Mouse (Mus musculus) left cerebral cortex, adult 2 months (tissue): ENCODE measurements around the gene Etv3. TPM values are rescaled to one million over a fixed set of nuclear protein-coding genes. Genes with fewer than 3 reads are reported as not detected.
"Not testable (repeated sequence)": the region's sequence is repeated elsewhere in the genome, so short reads cannot be mapped to it uniquely, and the experiment has no call there.

Experiments used
- DNase-seq, 2 experiments: peaks; one replicate each; pipeline ENCODE4 v3.0.0; 2021 to 2022; ENCODE audit warnings: low spot score in 2 of 2, mixed read lengths in 1 of 2; ENCODE audit errors: extremely low spot score in 1 of 2
- H3K27ac ChIP-seq: fragments of 200-600 bp; 2 replicates; pipeline ENCODE4 v1.8.1; 2022
- H3K4me3 ChIP-seq: fragments of 200-600 bp; 2 replicates; pipeline ENCODE4 v1.8.1; 2022
- CTCF ChIP-seq: fragments of 200-600 bp; IDR thresholded peaks from 2 replicates; pipeline ENCODE4 v1.8.1; 2022; ENCODE audit warnings: antibody characterized with exemption, mild to moderate bottlenecking, moderate library complexity
- intact Hi-C: fragments of 180-260 bp; cut with DNase I; formaldehyde crosslinking; loops from one replicate; pipeline ENCODE4 v1.15.1; 2025
- long read RNA-seq, 2 experiments: library from polyadenylated mRNA; stranded (forward); transcript quantifications; one replicate each; pipeline ENCODE4 v2.0.0; 2021; ENCODE audit warnings: borderline mapping rate in 2 of 2
- total RNA-seq, 2 experiments: library from RNA; stranded (reverse); gene quantifications; 2 replicates each; pipeline ENCODE4 v1.2.3; 2021

Etv3 gene
- total RNA-seq, result 10 to 100 TPM; 27.1 to 28.9 TPM
- long read RNA-seq, experiment 1, full-length matches to known transcripts, result 13 of 28 reads
- long read RNA-seq, experiment 1, partial matches to known transcripts, result 0 of 28 reads
- long read RNA-seq, experiment 1, other reads (novel, unspliced or antisense), result 15 of 28 reads
- long read RNA-seq, experiment 2, full-length matches to known transcripts, result 16 of 30 reads
- long read RNA-seq, experiment 2, partial matches to known transcripts, result 1 of 30 reads
- long read RNA-seq, experiment 2, other reads (novel, unspliced or antisense), result 13 of 30 reads

DNA sequence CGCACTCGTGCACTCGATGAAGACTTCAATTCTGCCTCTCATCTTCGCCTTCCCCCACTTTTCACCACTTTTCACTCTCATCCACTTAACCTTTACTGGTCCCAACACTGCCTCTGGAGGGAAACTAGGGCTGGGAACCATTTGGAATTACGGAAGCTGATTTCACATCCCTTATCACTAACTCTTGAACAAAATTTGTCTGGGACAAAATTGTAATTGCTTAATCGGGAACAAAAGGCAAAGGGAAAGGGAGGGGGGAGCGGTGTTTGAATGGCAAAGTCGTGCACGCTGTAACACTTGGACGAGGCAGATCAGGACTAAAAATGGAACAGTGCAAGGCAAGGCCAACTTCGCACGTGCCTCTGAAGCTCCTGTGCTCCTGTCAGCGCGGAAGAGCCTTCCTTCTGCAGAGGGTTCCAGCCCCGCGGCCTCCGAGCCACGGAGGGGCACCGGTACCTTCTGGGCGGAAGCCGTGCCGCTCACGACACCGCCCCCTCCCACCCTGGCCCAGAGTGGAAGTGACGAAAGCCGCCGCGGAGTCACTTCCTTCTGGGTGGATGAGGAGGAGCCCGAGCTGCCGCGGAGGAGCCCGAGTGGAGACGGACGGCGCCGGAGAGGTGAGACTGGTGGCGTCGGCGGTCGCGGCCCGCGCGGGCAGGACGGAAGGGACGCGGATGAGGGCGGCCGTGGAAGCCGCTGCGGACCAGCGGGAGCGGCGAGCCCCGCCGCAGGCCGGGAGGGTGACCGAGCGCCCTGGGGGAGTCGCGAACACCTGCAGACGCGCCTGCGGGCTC lies at the start of gene Etv3:
Gene Etv3, plus strand, starts transcription at position 365 of the 794 bp plus-strand sequence.
- peak; percentile 90 to 91 for DNase-seq
- intact Hi-C loops, result loop anchor here (2.0 to 5.0 kb wide), 2 partner anchors 37 to 92 kb away; partner anchors contain the start of gene Arhgef11
- H3K4me3 ChIP-seq, result peak within 1 kb of the TSS; percentile 78
- TF ChIP-seq CTCF, result peak; percentile 13
- H3K27ac ChIP-seq, result peak within 1 kb of the TSS; percentile 97

DNA sequence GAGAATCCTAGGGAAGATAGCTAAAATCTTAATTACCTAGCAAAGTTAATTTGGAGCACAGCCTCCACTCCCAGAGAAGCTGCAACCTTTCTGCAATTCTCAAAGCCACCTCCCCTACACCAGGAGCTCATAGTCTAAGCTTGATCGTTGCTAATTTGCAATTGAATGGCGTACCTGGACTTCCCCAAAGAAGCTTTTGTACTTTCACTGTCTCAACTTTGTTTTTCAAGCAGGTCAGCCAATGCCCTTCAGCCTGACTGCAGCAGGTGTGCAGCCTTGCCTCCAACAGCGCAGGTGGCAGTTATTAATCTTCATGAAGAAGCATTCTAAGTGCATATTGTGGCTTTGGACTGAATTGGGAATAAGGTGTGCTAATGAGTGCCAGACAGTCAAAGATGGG lies 47.3 kb upstream of the Etv3 start:
- intact Hi-C loops, H3K4me3 ChIP-seq, DNase-seq, H3K27ac ChIP-seq: not testable (repeated sequence)

DNA sequence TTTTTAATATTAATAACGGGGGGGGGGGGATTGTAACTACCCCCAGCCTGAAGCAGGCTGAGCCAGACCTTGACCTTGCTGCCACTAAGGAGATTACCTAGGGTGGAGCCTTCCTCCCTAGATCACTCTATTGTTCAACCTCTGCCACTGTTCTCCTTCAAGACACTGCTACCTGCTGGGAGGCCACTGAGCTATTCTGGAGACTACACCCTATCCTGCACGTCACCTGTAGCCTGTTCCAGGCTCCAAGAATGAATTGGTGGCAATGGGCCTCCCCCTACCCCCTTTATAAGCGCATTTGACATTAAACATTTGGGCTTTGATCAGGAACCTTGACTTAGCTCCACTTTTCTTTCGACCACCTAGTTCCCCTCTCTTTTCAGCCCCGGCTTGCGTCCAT lies 46.6 kb upstream of the Etv3 start:
- H3K4me3 ChIP-seq, H3K27ac ChIP-seq, intact Hi-C loops, DNase-seq: not testable (repeated sequence)

DNA sequence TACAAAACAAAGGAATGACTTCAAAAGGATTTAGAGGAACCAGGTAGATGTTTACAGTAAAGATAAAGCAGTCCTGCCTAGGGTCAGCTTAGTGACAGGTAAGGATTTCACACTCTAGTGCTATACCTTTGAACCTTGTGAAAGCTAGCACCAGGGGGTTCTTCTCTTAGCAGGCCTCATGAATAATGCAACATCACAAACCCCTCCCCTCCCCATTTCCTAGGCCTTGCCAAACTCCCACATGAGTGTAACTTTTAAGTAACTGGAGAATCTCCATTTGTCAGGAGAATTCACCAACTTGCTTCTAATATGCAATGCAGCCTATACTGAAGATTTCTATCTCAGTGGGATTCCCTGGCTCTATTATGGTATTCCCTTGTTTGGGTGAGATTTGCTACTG lies 46.0 kb upstream of the Etv3 start:
- intact Hi-C loops, H3K4me3 ChIP-seq, H3K27ac ChIP-seq, DNase-seq: not testable (repeated sequence)

DNA sequence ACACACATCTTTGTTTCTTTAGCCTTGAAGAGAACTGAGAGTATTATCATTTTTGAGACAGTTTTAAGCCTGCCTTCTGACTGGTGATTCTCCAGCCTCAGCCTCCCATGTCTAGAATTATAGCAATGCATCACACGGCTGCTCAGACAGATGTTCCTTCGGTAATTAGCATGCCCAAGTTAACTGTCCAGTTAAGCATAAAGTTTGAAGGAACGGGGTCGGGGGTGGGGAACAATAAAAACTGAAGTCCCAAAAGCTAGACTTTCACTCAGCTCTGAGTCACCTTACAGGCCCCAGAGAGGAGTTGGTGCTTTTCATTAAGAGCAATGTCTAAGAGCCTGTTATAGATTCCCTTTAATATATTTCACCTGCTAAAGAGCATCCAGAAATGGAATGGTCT lies 37.8 kb upstream of the Etv3 start:
- intact Hi-C loops, result no loop called here
- Histone ChIP-seq H3K4me3 (no peak overlapping the region), H3K27ac (no peak overlapping the region)
- TF ChIP-seq CTCF, result no peak
- DNase-seq, result no peak

DNA sequence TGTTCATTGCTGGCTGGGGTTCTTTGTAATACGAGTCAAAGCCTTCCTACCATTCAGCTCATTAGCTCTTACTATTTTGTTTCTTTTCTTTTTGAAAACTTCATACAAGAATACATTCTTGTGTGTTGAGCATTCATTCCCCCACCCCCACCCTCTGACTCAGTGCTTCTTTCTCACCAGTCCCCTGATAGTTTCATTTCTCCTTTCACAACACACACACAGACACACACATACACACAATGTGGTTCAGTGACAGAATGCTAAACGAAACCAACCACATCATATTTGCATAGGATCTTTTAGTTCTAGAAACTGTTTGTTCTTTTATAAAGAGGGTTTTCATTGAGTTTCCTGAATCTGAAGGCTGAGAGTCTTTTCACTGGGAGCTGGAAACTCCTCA lies 37.3 kb upstream of the Etv3 start:
- intact Hi-C loops, result no loop called here
- H3K27ac ChIP-seq, result no peak overlapping the region
- DNase-seq, result no peak

DNA sequence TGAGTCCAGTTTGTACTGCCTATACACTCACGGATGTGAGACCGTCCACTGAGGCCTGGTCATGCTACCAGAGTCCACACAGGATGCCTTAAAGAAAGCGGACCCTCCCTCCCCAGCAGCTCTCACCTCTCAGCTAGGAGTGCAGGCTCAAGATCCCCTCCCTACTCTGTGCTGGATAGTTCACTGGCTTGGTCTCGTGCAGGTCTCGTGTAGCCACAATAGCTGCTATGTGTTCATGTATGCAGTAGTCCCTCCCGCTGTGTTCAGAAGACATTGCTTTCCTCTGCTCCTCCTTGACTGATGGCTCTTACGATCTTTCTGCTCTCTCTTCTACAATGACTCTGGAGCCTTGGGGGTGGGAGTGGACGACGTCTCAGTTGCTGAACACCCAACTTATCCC lies 26.9 kb upstream of the Etv3 start:
- H3K4me3 ChIP-seq, result no peak overlapping the region
- DNase-seq, result no peak
- intact Hi-C loops, result loop anchor here (2.0 to 5.0 kb wide), 2 partner anchors 406 to 467 kb away; no protein-coding TSS in a partner anchor
- TF ChIP-seq CTCF, result no peak
- H3K27ac ChIP-seq, result no peak overlapping the region

More for the DNA sequence above, 37.3 kb upstream of the Etv3 start:
- H3K4me3 ChIP-seq, result no peak overlapping the region
- no peak for TF ChIP-seq CTCF

DNA sequence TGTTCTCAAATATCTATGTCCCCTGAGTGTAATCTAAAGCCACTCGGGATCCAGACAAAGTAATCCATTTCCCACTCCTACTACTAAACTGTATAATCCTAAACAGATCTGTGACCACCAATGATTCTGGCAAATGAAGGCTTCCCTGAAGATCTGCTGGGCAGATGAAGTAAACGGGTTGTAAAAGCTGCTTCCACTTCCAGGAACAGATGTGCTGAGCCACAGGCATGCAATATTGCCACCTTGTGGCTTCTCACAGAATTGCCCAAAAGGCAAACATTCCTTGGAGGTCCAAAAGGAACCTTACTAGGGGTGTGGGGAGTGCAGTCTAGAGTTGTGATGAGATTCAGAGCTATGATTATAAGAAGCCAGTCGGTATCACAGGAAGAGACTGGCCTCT lies 26.1 kb upstream of the Etv3 start:
- TF ChIP-seq CTCF, result peak; percentile 98
- Histone ChIP-seq H3K27ac (no peak overlapping the region), H3K4me3 (no peak overlapping the region)
- DNase-seq, result peak; percentile 70 to 78
- intact Hi-C loops, result loop anchor here (1.0 to 5.0 kb wide), 5 partner anchors 88 to 468 kb away; no protein-coding TSS in a partner anchor

DNA sequence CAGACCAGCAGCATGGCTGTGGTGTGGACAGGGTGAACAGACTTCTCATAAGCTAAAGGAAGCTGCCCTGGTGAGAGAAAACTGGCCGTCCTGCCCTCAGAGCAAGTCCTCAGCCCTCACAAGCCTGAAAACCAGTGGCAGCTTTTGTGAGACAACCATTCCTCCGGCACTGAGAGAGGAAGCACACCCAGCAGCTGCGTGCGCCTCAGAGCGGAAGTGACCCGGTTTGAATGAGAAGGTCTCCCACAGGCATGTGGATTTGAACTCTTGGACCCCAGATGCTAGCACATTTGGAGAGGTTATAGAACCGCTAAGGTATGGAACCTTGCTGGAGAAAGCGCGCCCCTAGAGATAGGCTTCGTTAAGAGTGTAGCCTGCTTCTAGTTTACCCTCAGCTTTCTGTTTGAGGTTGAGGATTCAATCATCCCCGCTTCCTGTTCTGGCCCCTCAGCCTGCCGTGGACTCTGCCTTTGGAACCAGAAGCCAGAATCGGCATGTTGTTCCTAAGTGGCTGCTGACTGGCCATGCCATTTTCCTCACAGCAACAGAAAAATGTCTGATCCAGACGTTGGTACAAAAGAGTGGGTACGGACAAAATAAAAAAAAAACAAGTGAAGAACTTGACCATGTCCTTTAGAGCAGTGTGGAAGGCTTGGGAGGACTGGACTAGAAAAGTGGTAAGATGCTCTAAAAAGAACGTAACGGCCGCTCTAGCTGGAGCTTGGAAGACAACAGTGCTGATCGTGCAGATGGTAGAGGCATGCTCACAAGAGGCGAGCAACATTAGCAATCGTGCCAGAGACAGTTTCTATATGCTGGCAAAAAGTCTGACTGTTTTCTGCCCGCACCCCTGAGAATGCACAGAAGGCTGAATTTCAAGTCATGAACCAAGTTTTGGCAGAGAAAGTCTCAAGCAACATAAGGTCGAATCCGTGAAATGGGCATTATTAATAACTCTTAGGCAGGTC lies 24.8 kb upstream of the Etv3 start:
- intact Hi-C loops, result no loop called here
- H3K27ac ChIP-seq, result no peak overlapping the region
- DNase-seq, result no peak
- H3K4me3 ChIP-seq, result no peak overlapping the region
- TF ChIP-seq CTCF, result no peak

DNA sequence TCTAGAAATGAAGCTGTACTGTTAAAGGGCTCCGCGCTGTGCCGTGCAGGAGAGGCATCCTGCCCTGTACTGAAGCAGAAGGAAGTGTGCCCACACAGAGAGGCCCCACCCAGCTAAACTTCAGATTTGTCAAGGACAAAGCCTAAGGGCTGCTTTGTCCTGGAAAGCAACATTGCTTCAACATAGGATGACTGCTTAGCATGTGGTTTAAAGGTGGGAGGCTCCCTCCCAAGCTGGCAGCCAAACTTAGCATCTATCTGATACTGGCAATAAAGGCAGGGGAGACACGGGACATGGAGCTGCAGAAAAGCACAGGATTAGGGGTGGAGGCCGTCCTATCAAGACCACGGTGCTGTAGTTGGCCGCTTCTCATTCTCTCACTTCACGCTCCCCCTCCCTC lies 24.1 kb upstream of the Etv3 start:
- Histone ChIP-seq H3K4me3 (no peak overlapping the region), H3K27ac (no peak overlapping the region)
- intact Hi-C loops, result no loop called here
- DNase-seq, result no peak
- no peak for TF ChIP-seq CTCF

DNA sequence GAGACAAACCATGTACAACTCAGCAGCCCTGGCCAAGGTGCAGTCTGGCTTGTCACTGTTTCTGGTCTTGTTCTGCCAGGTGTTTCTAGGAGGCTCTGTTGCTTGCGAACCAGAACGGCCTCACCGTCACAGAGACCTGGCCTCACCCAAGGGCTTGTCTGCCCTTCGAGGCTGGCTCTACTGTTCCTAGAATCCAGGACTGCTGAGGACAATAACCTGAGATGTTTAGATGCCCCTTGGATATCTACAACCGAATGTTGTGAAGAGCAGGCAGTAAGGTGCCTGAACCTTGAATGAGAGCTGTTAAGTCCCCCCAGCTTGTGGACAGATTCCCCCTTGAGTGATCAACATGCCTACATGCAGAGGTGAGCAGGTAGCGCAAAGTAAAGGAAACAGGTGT lies 22.4 kb upstream of the Etv3 start:
- no peak overlapping the region for H3K27ac ChIP-seq
- no peak for TF ChIP-seq CTCF
- intact Hi-C loops, result no loop called here

More for the DNA sequence above, 22.4 kb upstream of the Etv3 start:
- DNase-seq, result no peak
- no peak overlapping the region for H3K4me3 ChIP-seq
